Mouse (Mus musculus): ENCODE measurements around the gene Mdga2.

Gene Mdga2

DNA sequence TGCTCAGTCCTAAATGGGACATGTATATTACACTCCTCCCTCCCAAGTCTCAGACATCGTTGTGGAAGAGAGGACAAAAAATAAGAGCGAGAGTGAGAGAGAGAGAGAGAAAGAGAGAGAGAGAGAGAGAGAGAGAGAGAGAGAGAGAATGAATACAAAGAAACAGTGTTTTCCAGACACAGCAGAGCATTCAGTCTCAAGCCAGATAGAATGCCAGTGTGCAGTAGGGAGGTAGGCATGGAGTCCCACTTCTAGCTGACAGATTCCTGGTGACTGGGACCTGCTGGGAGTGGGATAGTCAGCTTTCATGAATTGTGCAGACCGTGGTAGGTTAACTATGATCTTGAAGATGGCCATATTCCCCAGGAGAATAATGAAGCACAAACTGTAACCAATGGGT, 542.8 kb downstream of the Mdga2 start:
- DNase-seq: no peak

GRCm38 (mm10) chr12:66648605-66649552, 573.5 kb downstream of the Mdga2 start:
- DNase-seq: no peak

GRCm38 (mm10) chr12:66640408-66640807, 581.9 kb downstream of the Mdga2 start:
- DNase-seq: no peak

DNA sequence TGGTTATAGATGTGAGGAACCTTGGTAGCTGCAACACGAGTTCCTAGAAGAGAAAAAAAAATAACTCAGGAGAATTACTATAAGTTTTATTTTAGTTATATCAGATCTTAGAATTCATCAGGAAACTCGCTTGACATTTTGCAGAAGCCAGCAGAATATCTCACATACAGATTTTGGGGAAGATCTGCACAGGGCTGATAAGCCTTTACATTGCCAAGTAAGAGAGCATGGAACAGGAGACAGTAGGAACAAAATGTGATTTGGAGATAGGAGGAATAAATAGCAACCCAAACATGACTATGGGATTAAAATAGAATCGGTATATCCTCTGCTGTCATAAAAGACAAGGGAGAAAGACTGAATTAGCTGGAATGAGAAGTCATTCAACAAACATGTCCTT, 602.4 kb downstream of the Mdga2 start:
- no peak for DNase-seq

GRCm38 (mm10) chr12:66591617-66592230, 630.6 kb downstream of the Mdga2 start:
- DNase-seq: no peak

GRCm38 (mm10) chr12:66565396-66565795, 657.0 kb downstream of the Mdga2 start:
- no peak for DNase-seq

GRCm38 (mm10) chr12:66556846-66557245, 665.5 kb downstream of the Mdga2 start:
- DNase-seq: no peak

DNA sequence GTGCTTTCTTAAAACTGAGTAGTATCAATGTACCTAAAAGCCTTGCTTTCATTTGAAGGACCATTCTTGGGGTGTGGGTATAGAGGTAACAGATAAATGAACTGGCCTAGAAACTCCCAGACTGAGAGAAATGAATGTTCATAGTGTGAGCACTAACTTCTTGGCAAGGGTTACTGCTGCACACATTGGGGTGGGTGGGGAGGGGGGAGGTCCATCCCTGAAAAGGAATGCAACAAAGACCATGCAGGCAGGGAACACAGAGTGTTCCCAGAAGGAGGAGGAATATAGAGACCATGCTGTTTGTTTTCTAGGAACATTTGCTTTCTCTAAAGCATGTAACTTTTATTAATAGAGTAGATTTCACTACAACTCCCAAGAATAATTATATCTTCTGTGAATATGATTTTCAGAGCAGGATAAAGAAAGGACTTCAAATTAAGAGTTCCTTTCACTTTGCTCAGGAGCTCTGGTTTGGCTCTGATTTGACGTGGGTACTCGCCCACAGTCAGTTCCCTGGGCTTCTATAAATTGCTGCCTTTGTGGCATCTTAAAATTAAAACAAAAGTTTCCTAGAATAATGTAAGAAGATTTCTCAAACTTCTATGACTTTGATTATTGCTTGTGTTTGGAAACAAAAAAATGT, 666.0 kb downstream of the Mdga2 start:
- DNase-seq: no peak

- DNase-seq: no peak
Measured at GRCm38 (mm10) chr12:66524973-66525372, 697.4 kb downstream of the Mdga2 start.

GRCm38 (mm10) chr12:66499258-66499657, 723.1 kb downstream of the Mdga2 start:
- no peak for DNase-seq

GRCm38 (mm10) chr12:66470868-66471267, 751.5 kb downstream of the Mdga2 start:
- DNase-seq: no peak

DNA sequence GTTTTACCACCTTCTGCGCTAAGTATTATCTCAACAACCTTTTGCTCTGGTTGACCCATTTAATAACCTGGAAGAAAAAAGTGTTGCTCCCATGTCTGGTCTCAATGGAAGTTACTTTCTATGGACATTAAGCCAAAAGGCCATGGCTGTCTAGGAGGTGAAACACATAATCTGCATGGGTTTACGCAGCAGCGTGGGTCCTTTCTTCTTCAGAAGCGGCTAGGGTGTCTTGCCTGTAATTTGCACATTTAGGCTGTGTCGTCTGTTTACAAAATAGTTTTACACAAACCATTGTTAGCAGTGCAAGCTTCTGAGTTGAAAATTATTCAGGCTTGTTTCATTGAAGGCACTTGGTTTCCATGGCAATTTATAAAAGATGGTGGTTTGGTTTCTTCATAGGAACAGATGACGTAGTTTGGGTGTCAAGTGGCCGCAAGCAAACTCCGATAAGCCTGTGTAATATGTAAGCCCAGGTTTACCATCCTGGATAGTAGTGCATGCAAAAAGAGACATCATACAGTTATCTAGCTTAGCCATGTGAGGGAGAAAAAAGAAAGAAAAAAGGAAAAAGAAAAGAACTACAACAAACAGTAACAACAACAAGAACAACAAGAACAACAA, 752.0 kb downstream of the Mdga2 start:
- DNase-seq: no peak

DNA sequence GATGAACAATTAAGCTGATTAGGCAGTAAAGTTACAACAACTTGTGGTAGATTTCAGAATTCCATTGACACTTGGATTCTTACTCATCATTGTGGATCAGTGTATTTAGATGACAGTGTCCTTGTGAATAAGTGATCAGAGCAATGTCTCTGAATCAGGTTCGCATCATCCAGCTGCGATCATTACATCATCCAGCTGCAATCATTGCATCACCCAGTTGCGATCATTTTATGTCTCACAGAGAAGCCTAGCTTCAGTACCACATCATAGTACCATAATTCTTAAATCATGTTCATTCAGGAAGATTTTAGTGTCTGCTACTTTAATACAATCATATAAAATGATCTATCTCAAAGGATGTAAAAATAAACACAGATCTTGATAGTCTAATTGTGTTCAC, 756.8 kb downstream of the Mdga2 start:
- DNase-seq: no peak

DNA sequence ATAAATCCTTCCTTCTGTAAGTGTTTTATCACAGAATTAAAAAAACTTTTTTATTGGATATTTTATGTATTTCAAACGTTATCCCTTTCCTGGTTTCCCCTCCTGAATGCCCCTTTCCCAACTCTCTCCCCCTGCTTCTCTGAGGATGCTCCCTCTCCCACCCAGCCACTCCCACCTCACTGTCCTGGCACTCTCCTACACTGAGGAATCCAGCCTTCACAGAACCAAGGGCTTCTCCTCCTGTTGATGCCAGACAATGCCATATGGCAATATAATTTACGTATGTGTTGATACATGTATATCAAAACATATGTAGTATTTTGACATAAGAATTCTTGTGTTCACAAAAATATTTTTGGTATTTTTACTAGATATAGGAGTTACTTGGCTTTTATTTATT, 779.0 kb downstream of the Mdga2 start:
- DNase-seq: no peak
